Mouse (Mus musculus) embryo, embryonic 9.5 days (tissue): ENCODE measurements around the gene Kbtbd13.

ENCODE experiments used
- DNase-seq: peaks from one replicate; pipeline ENCODE4 v3.0.0-alpha.2; 2017; ENCODE audit errors: extremely low spot score

Gene Kbtbd13

DNA sequence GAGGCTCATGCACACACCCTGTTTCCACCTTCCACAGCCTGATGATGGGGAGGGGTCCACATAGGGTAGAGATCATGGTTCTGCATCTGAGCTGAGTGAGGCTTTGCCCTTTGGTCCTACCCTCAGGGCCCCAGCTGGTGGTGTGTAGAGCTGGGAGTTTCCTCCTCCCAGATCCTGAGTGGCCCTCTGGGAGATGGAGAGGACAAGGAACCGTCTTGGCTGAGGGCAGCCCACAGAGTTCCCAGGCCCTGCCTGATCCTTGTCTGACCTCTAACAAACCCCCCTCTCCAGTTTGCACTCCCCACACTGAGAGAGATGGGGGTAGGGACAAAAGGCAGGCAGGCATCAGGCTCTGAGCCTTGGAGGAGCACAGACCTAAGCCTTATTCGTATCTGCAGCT lies 2.9 kb upstream of the Kbtbd13 start:
- DNase-seq = no peak

DNA sequence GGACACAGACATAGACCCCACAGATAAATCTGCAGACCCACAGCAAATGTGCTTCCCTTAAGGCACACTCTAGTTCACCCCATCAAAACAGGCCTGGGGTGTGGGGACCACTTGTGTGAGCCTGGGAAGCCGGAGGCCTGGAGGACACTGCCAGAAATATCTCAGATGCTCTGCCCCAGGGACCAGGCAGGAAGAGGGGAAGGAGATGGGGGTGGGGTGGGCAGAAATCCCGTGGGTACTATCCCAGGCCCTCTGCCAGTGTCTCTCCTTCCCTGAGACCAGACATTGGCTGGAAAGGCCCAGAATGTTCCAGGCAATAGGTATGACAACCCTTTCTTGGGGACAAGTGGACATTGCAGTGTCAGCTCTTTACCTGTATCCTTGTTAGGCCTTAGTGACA lies 2.2 kb upstream of the Kbtbd13 start:
- no peak for DNase-seq

GRCm38 (mm10) chr9:65392638-65393364 lies 1.3 kb upstream of the Kbtbd13 start:
- DNase-seq = peak; percentile 66

GRCm38 (mm10) chr9:65390752-65391612 lies 470 bp downstream of the Kbtbd13 start:
- DNase-seq = peak; percentile 39

DNA sequence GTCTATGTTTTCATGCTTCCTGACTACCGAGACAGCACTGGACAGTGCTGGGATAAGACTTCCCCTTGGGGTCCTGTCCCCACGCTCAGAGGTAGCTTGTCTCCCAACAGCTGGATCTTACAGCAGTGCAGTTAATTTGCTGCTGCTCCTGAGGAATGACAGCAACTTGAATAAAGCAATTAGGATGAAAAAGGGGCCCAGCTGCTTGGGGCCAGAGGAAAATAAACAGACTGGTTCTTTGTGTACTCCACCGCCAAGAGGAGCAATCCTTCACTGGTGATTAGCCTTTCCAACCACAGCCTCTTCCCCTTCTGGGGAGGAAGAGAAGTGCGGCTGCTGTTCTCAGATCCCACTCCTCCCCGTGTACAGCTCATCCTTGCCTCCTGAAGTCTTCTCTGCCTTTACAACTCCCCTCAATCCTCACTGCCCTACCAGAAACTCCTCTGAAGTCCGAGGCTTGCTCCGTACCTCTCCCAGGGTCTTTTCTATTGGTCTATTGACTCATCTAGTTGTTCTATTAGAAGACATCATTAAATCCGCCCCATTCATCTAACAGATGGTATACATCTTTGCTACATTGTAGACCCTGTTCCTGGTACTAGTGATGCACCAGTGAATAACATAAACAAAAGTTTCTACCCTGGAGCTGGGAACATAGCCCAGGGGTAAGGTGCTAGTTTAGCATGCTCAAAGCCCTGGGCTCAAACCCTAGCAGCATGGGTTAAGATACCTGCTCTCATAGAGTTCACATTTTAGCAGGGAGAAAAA lies 4.9 kb downstream of the Kbtbd13 start:
- DNase-seq = peak; percentile 34

DNA sequence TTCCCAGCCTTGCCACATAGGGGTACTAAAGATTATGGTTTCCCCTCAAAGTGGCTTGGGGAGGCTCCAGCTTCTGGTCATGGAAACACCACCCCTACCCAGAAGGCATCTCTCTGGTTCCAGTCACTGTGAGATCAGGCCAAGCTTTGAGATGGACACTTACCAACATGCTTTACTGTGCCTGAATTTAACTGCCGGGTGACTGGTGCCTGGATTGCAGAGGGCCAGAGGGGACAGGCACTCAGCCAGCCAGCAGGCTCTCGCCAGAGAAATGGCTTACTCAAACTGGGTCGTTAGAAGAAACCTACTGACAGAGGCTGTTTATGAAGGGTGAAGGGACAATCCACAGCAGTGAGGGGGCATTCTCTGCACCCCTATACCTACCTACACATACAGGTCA lies 7.2 kb downstream of the Kbtbd13 start:
- no peak for DNase-seq

DNA sequence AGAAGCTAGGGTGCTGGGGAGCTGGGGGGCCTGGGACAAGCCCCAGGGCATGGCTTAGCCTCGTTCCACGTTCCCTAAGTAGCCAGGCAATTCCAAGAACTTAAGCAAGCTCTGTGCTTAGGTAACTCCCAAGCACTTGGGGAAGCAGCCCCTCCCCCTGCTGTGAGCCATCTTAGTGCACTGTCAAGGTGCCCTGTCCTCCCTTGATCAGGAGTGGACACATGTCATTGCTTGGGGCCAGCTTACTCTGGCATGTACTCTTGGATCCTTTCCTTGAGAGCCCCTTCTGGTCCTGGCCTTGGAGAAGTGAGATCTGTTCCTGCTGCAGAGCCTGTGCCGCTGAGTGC lies 8.7 kb downstream of the Kbtbd13 start:
- no peak for DNase-seq

DNA sequence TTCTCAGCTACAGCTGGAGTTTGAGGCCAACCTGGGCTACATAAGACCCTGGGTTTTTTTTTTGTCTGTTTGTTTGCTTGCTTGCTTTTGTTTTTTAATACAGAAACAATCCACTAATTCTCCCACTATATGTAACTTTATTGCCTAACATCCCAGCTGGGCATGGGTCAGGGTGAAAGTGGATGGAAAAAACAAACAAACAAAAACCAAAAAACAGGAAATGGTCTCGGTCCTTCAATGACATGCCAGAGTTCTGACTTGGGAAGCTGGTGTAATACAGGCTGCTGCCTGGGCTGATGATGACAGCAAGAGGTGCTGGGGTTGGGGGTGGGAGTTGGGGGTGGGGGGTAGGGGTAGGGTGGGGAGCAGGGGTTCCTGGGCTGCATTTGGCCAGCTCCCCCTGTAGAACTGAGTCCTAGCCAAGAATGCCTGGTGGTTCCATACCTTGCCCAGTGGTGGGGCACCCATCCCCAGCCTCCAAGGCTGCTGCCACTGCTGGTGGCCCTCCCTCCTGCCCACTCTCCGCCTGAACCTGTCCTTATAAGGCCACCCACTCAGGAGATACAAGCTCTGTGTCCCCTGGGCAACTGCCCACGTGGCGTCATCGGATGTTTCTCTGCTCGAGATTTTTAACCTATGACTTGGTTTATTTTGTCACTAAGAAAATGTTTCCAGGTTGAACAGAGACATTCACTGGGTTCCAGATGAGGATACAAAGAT lies 9.3 kb downstream of the Kbtbd13 start:
- no peak for DNase-seq

DNA sequence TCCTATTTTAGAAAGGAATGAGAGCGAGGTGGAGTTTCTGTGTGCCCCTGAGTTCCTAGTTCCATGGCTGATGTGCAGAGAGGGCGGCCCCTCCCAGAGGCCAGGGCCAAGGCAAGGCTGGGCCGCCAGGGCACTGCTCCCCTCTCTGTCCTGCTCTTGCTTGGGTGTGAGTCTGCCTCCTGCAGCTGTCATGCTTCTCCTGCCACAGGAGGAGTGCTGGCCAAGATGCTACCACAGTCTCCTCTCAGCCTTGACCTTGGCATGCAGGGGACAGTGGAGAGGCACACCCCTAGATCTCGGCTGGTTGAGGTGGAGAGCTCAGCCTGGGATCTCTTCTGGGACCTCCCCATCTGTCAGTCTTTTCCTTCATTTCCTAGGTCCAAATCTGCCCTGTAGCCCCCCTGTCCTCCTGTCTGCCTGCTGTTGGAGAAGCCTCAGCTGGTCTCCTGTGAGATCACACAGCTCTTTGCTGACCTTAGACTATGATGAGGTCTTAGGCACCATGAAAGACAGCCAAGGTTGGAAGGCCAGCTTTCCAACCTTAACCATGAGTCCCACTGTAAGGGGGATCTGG lies 10.3 kb downstream of the Kbtbd13 start:
- no peak for DNase-seq

GRCm38 (mm10) chr9:65375163-65375934 lies 16.1 kb downstream of the Kbtbd13 start:
- no peak for DNase-seq

GRCm38 (mm10) chr9:65374468-65375162 lies 16.8 kb downstream of the Kbtbd13 start:
- DNase-seq = no peak

- DNase-seq = no peak
Observed at GRCm38 (mm10) chr9:65372449-65372848, 19.0 kb downstream of the Kbtbd13 start.

DNA sequence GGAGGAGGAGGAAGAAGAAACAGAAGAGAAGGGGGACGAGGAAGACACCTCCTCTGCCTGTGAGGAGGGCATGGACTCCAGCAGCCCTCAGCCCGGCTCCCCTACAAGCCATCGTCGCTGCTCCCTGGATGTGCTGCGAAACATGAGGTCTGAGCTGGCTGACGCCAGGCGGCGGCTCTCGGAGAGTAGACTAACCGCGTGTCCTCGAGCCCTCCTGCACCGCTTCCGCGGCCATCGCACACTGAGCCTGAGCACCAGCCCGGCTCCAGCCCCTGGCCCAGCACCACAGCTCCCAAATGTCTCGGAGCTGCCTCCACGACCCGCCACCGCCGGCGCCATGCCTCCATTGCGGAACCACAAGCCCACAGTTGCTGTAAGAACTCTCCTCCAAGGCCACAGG lies 19.7 kb downstream of the Kbtbd13 start:
- no peak for DNase-seq

DNA sequence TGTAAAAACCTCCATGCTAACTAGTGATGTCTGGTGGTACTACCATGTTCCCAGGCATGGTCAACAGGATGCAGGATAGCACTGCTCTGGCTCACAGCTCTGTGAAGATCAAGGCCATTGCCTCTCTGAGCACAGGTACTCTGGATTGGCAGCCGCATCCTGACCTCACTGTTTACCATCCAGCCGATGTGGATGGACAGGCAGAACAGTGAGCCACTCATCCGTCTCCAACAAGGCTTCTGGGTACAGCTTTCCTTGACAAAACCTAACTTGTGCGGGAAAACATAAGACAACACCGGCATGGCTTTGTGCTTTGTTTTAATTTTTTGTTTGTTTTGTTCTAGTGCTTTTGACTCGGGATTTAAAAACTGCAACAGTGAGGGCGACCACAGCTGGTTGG lies 25.7 kb downstream of the Kbtbd13 start:
- no peak for DNase-seq

DNA sequence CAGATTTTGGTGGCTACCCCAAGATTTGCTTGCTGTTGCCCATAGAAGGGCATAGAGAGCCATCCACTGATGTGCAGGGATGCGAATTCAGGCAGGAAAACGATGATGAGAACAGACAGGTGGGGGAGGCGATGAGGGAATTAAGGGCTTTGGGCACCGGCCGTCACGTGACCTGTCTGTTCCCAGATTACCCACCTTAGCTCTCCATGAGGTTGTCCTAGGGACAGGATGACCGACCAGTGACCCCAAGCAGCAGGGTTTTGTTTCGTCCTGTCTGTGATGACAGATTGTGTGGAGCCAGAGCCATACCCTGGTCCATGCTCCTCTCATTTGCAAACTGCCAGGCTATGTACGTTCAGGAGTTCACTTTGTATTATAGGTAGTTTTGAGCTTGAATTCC lies 27.8 kb downstream of the Kbtbd13 start:
- DNase-seq = no peak

- DNase-seq = no peak
Observed at GRCm38 (mm10) chr9:65360641-65361448, 30.6 kb downstream of the Kbtbd13 start, which contains the start of gene Ubap1l. Gene Ubap1l, plus strand, starts transcription at chr9:65361041.

DNA sequence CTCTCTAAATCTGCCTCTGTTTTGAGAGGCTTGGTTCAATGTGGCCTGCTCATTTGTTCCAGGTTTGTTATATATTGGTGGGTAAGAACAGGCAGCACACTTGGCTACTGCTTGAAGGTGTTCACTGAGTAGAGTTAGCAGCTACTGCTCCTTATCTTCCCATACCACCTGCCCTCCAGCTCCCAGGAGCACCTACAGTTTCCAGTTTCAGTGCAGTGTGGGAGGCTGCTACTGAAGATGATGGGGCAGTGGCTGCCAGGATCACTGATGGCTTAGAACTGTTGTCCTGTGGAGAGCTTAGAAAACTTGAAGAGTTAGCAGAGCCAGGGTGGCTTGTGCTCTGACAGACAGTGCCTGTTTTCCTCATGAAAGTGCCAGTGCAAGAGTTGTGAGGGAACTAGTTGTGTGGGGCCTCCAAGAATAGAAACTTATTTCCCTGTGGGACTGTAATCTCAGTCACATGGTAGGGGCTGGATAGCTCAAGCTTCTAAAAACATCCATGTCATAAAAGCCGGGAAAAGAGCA lies 32.4 kb downstream of the Kbtbd13 start:
- no peak for DNase-seq

- no peak for DNase-seq
Observed at GRCm38 (mm10) chr9:65356971-65357370, 34.5 kb downstream of the Kbtbd13 start.

GRCm38 (mm10) chr9:65356561-65356960 lies 34.9 kb downstream of the Kbtbd13 start:
- DNase-seq = no peak
